Mouse (Mus musculus) macrophage (primary cell): ENCODE data around the gene Armcx1. TPM values are rescaled to one million over a fixed set of nuclear protein-coding genes. Genes with fewer than 3 reads are reported as not detected.
"Not testable (repeated sequence)": the region's sequence is repeated elsewhere in the genome, so short reads cannot be mapped to it uniquely, and the experiment has no call there.

Experiments
- H3K27ac ChIP-seq: fragments of 350-480 bp; formaldehyde crosslinking; 2 replicates; pipeline ENCODE4 v1.9.0; 2021
- H3K36me3 ChIP-seq: fragments of 350-480 bp; formaldehyde crosslinking; 2 replicates; pipeline ENCODE4 v1.9.0; 2021; ENCODE audit errors: inconsistent target
- H3K4me3 ChIP-seq: fragments of 350-480 bp; formaldehyde crosslinking; 2 replicates; pipeline ENCODE4 v1.9.0; 2021; ENCODE audit errors: inconsistent target
- H3K79me2 ChIP-seq: fragments of 350-480 bp; formaldehyde crosslinking; 2 replicates; pipeline ENCODE4 v1.9.0; 2021; ENCODE audit errors: inconsistent target
- WGBS: methylation state at CpG from one replicate; pipeline ENCODE4 v1.1.7; 2026; ENCODE audit warnings: inconsistent platforms; ENCODE audit not compliant: missing documents; 5-methylcytosine and 5-hydroxymethylcytosine counted together
- polyA plus RNA-seq: library from polyadenylated mRNA; stranded (reverse); fragments of 250-400 nt; gene quantifications from 3 replicates; pipeline ENCODE4 v1.2.4, GENCODE M21; 2018; ENCODE audit warnings: inconsistent platforms
- total RNA-seq, 78 experiments: library from RNA; depleted of rRNA; stranded (reverse); fragments of 250-400 nt; gene quantifications; 1 replicate in 9 of 78; 2 replicates in 24 of 78; 3 replicates in 43 of 78; 4 replicates in 2 of 78; pipeline ENCODE4 v1.2.4; 2018; ENCODE audit warnings: inconsistent platforms in 56 of 78

The Armcx1 gene
- 1 to 10 TPM in 13 of 26 experiments, under 1 TPM in 9, not detected in 4; 0.51 to 6.4 (median 1.7) TPM for total RNA-seq (2018; cell fraction: chromatin; rRNA removed)
- under 1 TPM in 24 of 26 experiments, not detected in 2; 0.04 to 0.82 (median 0.32) TPM for total RNA-seq (2018; cell fraction: cytosol; rRNA removed)
- total RNA-seq (2018; cell fraction: nucleus; rRNA removed), result 1 to 10 TPM in 11 of 26 experiments, under 1 TPM in 11, not detected in 4; 0.17 to 3.9 (median 0.97) TPM
- polyA plus RNA-seq, result 0.29 to 0.88 TPM (median 0.80 TPM) in 3 replicates

DNA sequence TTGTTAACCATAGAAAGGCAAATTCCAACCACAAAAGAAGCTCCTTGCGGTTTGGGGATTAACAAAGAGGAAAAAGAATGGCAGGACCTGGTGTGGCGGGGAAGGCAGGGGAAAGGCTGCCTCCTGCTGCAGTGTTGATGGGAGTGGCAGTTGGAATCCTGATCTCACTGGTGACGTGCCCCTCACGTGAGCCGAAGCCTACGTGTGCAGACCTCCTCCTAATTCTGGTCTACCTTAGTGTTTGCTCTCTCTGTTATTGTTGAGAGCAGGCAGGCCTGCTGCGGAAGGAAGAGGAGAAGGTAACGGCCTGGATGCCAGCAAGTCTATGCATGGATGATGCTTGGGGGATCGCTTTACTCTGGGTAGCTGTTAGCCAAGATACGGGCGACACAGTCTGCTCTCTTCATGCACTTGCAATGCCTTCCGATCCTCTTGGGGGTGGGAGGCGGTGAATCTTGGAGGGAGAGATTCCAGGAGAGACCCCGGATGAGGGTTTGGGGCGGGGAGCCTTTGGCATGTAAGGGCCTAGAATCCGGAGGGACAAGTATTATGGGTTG, at the start of gene Armcx1:
Gene Armcx1, plus strand, starts transcription at position 212 of the 557 bp plus-strand sequence.
- 16% methylated on average over 16 of the region's 16 CpGs for WGBS
- Histone ChIP-seq H3K79me2 (no peaks in the 10 kb centered on the region), H3K27ac (no peak within 1 kb of the TSS), H3K4me3 (peak within 1 kb of the TSS; percentile 28), H3K36me3 (no peaks in the 10 kb centered on the region)

DNA sequence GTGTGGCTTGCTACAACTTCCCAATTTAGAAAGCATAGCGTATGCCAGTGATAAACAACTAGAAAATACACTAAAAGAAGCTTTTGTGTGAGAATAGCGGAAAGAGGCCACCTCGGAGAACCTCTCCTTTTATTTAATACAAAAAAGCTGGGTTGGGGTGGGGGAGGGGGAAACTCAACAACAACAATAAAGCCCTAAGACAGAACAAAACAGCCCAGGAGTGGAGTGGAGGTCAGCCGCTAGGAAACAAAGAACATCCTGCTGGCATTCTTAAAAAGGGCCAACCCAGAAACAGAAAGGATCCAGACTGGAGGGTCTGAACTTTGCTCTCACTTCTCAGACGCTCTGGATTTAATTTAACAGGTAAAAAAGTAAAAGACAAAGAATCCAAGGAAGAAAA, 42.7 kb upstream of the Armcx1 start:
- no peak overlapping the region for H3K4me3 ChIP-seq
- H3K79me2 ChIP-seq, result no peaks in the 10 kb centered on the region
- 79% methylated on average over 5 of the region's 5 CpGs for WGBS
- no peaks in the 10 kb centered on the region for H3K36me3 ChIP-seq
- H3K27ac ChIP-seq, result no peak overlapping the region

GRCm38 (mm10) chrX:134675959-134676358, 41.8 kb upstream of the Armcx1 start:
- WGBS, result 86% methylated on average over 1 of the region's 1 CpGs
- H3K4me3 ChIP-seq, result no peak overlapping the region

GRCm38 (mm10) chrX:134684936-134685335, 32.8 kb upstream of the Armcx1 start:
- Histone ChIP-seq H3K4me3 (no peak overlapping the region), H3K36me3 (no peaks in the 10 kb centered on the region), H3K27ac (no peak overlapping the region), H3K79me2 (no peaks in the 10 kb centered on the region)
- WGBS, result 64% methylated on average over 5 of the region's 5 CpGs

More at GRCm38 (mm10) chrX:134675959-134676358, 41.8 kb upstream of the Armcx1 start:
- no peak overlapping the region for H3K27ac ChIP-seq
- no peaks in the 10 kb centered on the region for H3K79me2 ChIP-seq
- H3K36me3 ChIP-seq, result no peaks in the 10 kb centered on the region

- 16% methylated on average over 33 of the region's 33 CpGs for WGBS
- no peaks in the 10 kb centered on the region for H3K36me3 ChIP-seq
- H3K79me2 ChIP-seq, result no peaks in the 10 kb centered on the region
- H3K27ac ChIP-seq, result no peak within 1 kb of the TSS
- no peak within 1 kb of the TSS for H3K4me3 ChIP-seq
These were observed 31.5 kb upstream of the Armcx1 start, which contains the start of gene Armcx4 for GRCm38 (mm10) chrX:134686267-134686666. TSS of gene Armcx4 (plus strand) at chrX:134686519.

DNA sequence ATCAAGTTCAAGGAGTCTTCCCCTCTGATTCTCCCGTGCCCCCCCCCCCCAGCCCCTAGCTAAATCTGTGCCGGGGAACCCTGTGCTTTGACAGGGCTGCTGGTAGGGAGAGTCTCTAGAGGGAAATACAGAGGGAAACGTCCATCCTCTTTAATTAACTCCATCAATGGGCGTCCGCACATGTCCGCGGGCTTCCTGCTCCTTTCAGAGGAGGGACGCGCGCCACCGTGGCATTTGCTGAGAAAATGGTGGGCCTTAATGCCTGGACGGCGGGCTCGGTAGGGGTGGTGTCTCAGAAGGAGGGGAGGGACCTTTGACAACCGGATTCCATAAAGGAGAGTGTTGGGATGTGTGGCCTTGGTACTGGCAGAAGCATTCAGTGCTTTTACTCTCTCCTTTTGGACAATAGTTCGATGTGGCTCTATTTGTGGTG, 31.0 kb upstream of the Armcx1 start:
- no peaks in the 10 kb centered on the region for H3K79me2 ChIP-seq
- H3K27ac ChIP-seq, result no peak overlapping the region
- 17% methylated on average over 16 of the region's 16 CpGs for WGBS
- no peaks in the 10 kb centered on the region for H3K36me3 ChIP-seq
- H3K4me3 ChIP-seq, result no peak overlapping the region

GRCm38 (mm10) chrX:134689676-134690075, 28.1 kb upstream of the Armcx1 start:
- WGBS, result 73% methylated on average over 2 of the region's 2 CpGs
- Histone ChIP-seq H3K4me3 (no peak overlapping the region), H3K79me2 (no peaks in the 10 kb centered on the region), H3K36me3 (no peaks in the 10 kb centered on the region), H3K27ac (no peak overlapping the region)

- Histone ChIP-seq H3K36me3 (no peaks in the 10 kb centered on the region), H3K79me2 (no peaks in the 10 kb centered on the region), H3K4me3 (no peak overlapping the region), H3K27ac (no peak overlapping the region)
- 91% methylated on average over 10 of the region's 10 CpGs for WGBS
These were observed 26.8 kb upstream of the Armcx1 start for GRCm38 (mm10) chrX:134690871-134691539.

DNA sequence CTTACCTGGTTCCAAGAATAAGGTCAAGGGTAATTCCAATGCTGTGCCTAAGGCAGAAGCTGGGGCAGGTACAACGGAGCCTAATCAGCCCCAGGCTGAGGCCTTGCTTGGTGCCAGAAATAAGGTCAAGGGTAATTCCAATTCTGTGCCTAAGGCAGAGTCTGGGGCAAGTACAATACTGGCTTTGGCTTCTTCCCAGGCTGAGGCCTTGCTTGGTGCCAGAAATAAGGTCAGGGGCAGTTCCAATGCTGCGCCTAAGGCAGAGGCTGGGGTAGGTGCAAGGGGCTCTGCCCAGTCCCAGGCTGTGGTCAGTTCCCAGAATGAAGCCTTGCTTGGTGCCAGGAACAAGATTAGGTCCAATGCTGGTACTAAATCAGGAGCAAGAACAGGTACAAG, 26.2 kb upstream of the Armcx1 start:
- H3K4me3 ChIP-seq, result no peak overlapping the region
- WGBS, result no CpG with 5 or more reads among the region's 2 CpGs
- no peaks in the 10 kb centered on the region for H3K79me2 ChIP-seq
- no peaks in the 10 kb centered on the region for H3K36me3 ChIP-seq
- H3K27ac ChIP-seq, result no peak overlapping the region

GRCm38 (mm10) chrX:134716863-134717262, 900 bp upstream of the Armcx1 start:
- H3K36me3 ChIP-seq, result no peaks in the 10 kb centered on the region
- 80% methylated on average over 3 of the region's 3 CpGs for WGBS
- no peaks in the 10 kb centered on the region for H3K79me2 ChIP-seq
- H3K4me3 ChIP-seq, result no peak overlapping the region
- H3K27ac ChIP-seq, result no peak overlapping the region

GRCm38 (mm10) chrX:134718524-134718923, 761 bp downstream of the Armcx1 start:
- Histone ChIP-seq H3K27ac (no peak overlapping the region), H3K79me2 (no peaks in the 10 kb centered on the region), H3K4me3 (peak overlapping the region; percentile 28), H3K36me3 (no peaks in the 10 kb centered on the region)
- 27% methylated on average over 12 of the region's 14 CpGs for whole genome bisulfite sequencing

DNA sequence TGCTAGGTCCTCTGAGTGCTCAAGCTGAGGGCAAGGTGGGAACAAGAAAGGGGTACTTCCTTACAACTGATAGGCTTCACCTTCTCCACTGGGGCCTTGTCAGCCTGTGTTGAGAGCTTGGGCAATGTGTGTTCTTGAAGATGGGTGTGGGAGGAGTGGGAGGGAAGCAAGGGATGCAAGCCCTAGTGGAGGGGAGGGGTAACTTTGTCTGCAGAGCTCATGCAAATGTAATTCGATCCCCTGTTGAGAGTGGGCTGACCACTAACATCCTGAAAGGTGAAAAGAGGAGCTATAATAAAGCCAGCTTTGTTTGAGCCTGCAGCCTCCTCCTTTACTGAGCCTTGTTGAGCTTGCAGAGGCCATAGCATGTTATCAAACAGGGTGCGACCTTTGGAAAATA, 6.0 kb downstream of the Armcx1 start:
- not testable (repeated sequence) for H3K79me2 ChIP-seq, H3K4me3 ChIP-seq
- no CpG with 5 or more reads among the region's 2 CpGs for WGBS

GRCm38 (mm10) chrX:134729778-134730177, 12.0 kb downstream of the Armcx1 start:
- H3K4me3 ChIP-seq, result no peak overlapping the region

More for the DNA sequence above, 6.0 kb downstream of the Armcx1 start:
- not testable (repeated sequence) for H3K36me3 ChIP-seq, H3K27ac ChIP-seq

GRCm38 (mm10) chrX:134737796-134738195, 20.0 kb downstream of the Armcx1 start:
- no peaks in the 10 kb centered on the region for H3K79me2 ChIP-seq
- H3K36me3 ChIP-seq, result no peaks in the 10 kb centered on the region
- H3K27ac ChIP-seq, result no peak overlapping the region
- no peak overlapping the region for H3K4me3 ChIP-seq
- 100% methylated on average over 1 of the region's 1 CpGs for WGBS

More at GRCm38 (mm10) chrX:134729778-134730177, 12.0 kb downstream of the Armcx1 start:
- Histone ChIP-seq H3K27ac (no peak overlapping the region), H3K36me3 (no peaks in the 10 kb centered on the region), H3K79me2 (no peaks in the 10 kb centered on the region)
- WGBS, result 43% methylated on average over 4 of the region's 4 CpGs

GRCm38 (mm10) chrX:134739160-134739559, 21.4 kb downstream of the Armcx1 start:
- WGBS, result 79% methylated on average over 4 of the region's 4 CpGs
- no peaks in the 10 kb centered on the region for H3K79me2 ChIP-seq
- H3K27ac ChIP-seq, result no peak overlapping the region
- no peaks in the 10 kb centered on the region for H3K36me3 ChIP-seq
- no peak overlapping the region for H3K4me3 ChIP-seq
